Mouse (Mus musculus) myocyte (in vitro differentiated cells): Measurements from ENCODE around the gene Med13l. TPM values are rescaled to one million over a fixed set of nuclear protein-coding genes. Genes with fewer than 3 reads are reported as not detected.
A peak's percentile ranks its signal among the peaks of the same experiment; 100 is the strongest.

Source experiments
- H3K27me3 ChIP-seq: one replicate; pipeline ENCODE4 v1.6.1; 2011; ENCODE audit not compliant: control insufficient read depth, insufficient read depth, insufficient read length
- H3K36me3 ChIP-seq: one replicate; pipeline ENCODE4 v1.6.1; 2011; ENCODE audit not compliant: control insufficient read depth, insufficient read depth
- H3K4me2 ChIP-seq: one replicate; pipeline ENCODE4 v1.6.1; 2011; ENCODE audit warnings: low read depth, control low read depth
- H3K4me3 ChIP-seq: one replicate; pipeline ENCODE4 v1.5.1; 2011; ENCODE audit warnings: mild to moderate bottlenecking, control low read depth, moderate library complexity
- H3K79me2 ChIP-seq: one replicate; pipeline ENCODE4 v1.6.1; 2011; ENCODE audit not compliant: control insufficient read depth, insufficient read depth
- H3ac ChIP-seq: one replicate; pipeline ENCODE4 v1.6.1; 2011; ENCODE audit not compliant: control insufficient read depth, insufficient read length
- CEBPB ChIP-seq: IDR thresholded peaks from 2 replicates; pipeline ENCODE4 v1.6.1; 2011; ENCODE audit warnings: mild to moderate bottlenecking, moderate library complexity; ENCODE audit not compliant: poor library complexity, insufficient read depth, severe bottlenecking
- E2F4 ChIP-seq: IDR thresholded peaks from one replicate; pipeline ENCODE4 v1.6.1; 2011; ENCODE audit warnings: mild to moderate bottlenecking, control low read depth, moderate library complexity; ENCODE audit not compliant: insufficient read depth
- MAX ChIP-seq: IDR thresholded peaks from one replicate; pipeline ENCODE4 v1.6.1; 2011; ENCODE audit warnings: low read depth, mild to moderate bottlenecking, control low read depth
- MYOD1 ChIP-seq, 3 experiments: IDR thresholded peaks; one replicate each; pipeline ENCODE4 v1.6.1; 2011; ENCODE audit warnings: control low read depth in 2 of 3, low read depth in 2 of 3, mild to moderate bottlenecking in 2 of 3, moderate library complexity in 1 of 3; ENCODE audit not compliant: insufficient read length in 2 of 3, control insufficient read depth in 1 of 3
- MYOG ChIP-seq, 3 experiments: IDR thresholded peaks; one replicate each; pipeline ENCODE4 v1.6.1; 2011; ENCODE audit warnings: control low read depth in 2 of 3, low read depth in 2 of 3, mild to moderate bottlenecking in 2 of 3; ENCODE audit not compliant: insufficient read length in 2 of 3, control insufficient read depth in 1 of 3, insufficient read depth in 1 of 3
- POLR2A ChIP-seq: IDR thresholded peaks from one replicate; pipeline ENCODE4 v1.6.1; 2011; ENCODE audit warnings: low read depth, mild to moderate bottlenecking, control low read depth, moderate library complexity; ENCODE audit not compliant: insufficient read length
- POLR2AphosphoS2 ChIP-seq: IDR thresholded peaks from one replicate; pipeline ENCODE4 v1.6.1; 2011; ENCODE audit warnings: low read depth, control low read depth; ENCODE audit not compliant: insufficient read length
- REST ChIP-seq: IDR thresholded peaks from one replicate; pipeline ENCODE4 v1.6.1; 2011; ENCODE audit warnings: mild to moderate bottlenecking, control low read depth, moderate library complexity; ENCODE audit not compliant: insufficient read depth, insufficient read length
- SRF ChIP-seq: IDR thresholded peaks from one replicate; pipeline ENCODE4 v1.6.1; 2011; ENCODE audit warnings: low read depth; ENCODE audit not compliant: control insufficient read depth, insufficient read length
- TCF12 ChIP-seq: IDR thresholded peaks from one replicate; pipeline ENCODE4 v1.6.1; 2011; ENCODE audit warnings: mild to moderate bottlenecking, control low read depth; ENCODE audit not compliant: poor library complexity, insufficient read depth, severe bottlenecking
- TCF3 ChIP-seq: IDR thresholded peaks from one replicate; pipeline ENCODE4 v1.6.1; 2011; ENCODE audit warnings: low read depth, control low read depth; ENCODE audit not compliant: insufficient read length
- USF1 ChIP-seq: IDR thresholded peaks from one replicate; pipeline ENCODE4 v1.6.1; 2011; ENCODE audit warnings: low read depth, mild to moderate bottlenecking, control low read depth, moderate library complexity
- polyA plus RNA-seq: library from polyadenylated mRNA; unstranded; fragments of >200 nt; fragmentation: generic; extraction: Trizol; gene quantifications from one replicate; pipeline ENCODE4 v1.2.1, GENCODE M21; 2012; ENCODE audit warnings: missing spikeins

The Med13l gene
- polyA plus RNA-seq, 1 experiment: 7.4 TPM

GRCm38 (mm10) chr5:118665023-118665422, 104.5 kb downstream of the Med13l start:
- TF ChIP-seq POLR2AphosphoS2: no peak
- TF ChIP-seq SRF: no peak
- TF ChIP-seq MAX: no peak
- TF ChIP-seq CEBPB: no peak
- TF ChIP-seq REST: no peak
- TF ChIP-seq TCF12: no peak
- TF ChIP-seq POLR2A: no peak
- no peak for TF ChIP-seq E2F4
- TF ChIP-seq MYOD1 (IDR thresholded peaks at IDR 0.05; ENCODE audit: control insufficient read depth in 1 of 3, insufficient read length in 2 of 3, low read depth in 2 of 3): no peak
- TF ChIP-seq MYOG (IDR thresholded peaks at IDR 0.05; ENCODE audit: control insufficient read depth in 1 of 3, insufficient read depth in 1 of 3, insufficient read length in 2 of 3, low read depth in 2 of 3): no peak
- Histone ChIP-seq H3K27me3 (no peaks in the 10 kb centered on the region), H3K36me3 (no peaks in the 10 kb centered on the region)

GRCm38 (mm10) chr5:118666437-118667207, 106.1 kb downstream of the Med13l start:
- peak overlapping the region; percentile 45 for H3K4me2 ChIP-seq

More at GRCm38 (mm10) chr5:118665023-118665422, 104.5 kb downstream of the Med13l start:
- no peak overlapping the region for H3K4me2 ChIP-seq
- no peak overlapping the region for H3ac ChIP-seq
- peaks cover 62% of the 10 kb centered on the region for H3K79me2 ChIP-seq
- H3K4me3 ChIP-seq: no peak overlapping the region

GRCm38 (mm10) chr5:118667863-118668262, 107.4 kb downstream of the Med13l start:
- no peak overlapping the region for H3ac ChIP-seq
- H3K4me3 ChIP-seq: no peak overlapping the region
- no peaks in the 10 kb centered on the region for H3K27me3 ChIP-seq
- H3K36me3 ChIP-seq: no peaks in the 10 kb centered on the region
- TF ChIP-seq TCF12 (no peak), SRF (no peak), MAX (no peak), POLR2A (no peak), TCF3 (no peak), E2F4 (no peak), POLR2AphosphoS2 (no peak), MYOG (IDR thresholded peaks at IDR 0.05; ENCODE audit: control insufficient read depth in 1 of 3, insufficient read depth in 1 of 3, insufficient read length in 2 of 3, low read depth in 2 of 3) (no peak), CEBPB (no peak), MYOD1 (IDR thresholded peaks at IDR 0.05; ENCODE audit: control insufficient read depth in 1 of 3, insufficient read length in 2 of 3, low read depth in 2 of 3) (no peak), USF1 (no peak), REST (no peak)
- H3K4me2 ChIP-seq: no peak overlapping the region
- H3K79me2 ChIP-seq: peaks cover 36% of the 10 kb centered on the region

More at GRCm38 (mm10) chr5:118666437-118667207, 106.1 kb downstream of the Med13l start:
- Histone ChIP-seq H3K36me3 (no peaks in the 10 kb centered on the region), H3K79me2 (peaks cover 47% of the 10 kb centered on the region), H3K4me3 (no peak overlapping the region), H3ac (no peak overlapping the region), H3K27me3 (no peaks in the 10 kb centered on the region)
- TF ChIP-seq MYOD1 (IDR thresholded peaks at IDR 0.05; ENCODE audit: control insufficient read depth in 1 of 3, insufficient read length in 2 of 3, low read depth in 2 of 3) (peak in 1 of 3 experiments; percentile 2), POLR2AphosphoS2 (no peak)

GRCm38 (mm10) chr5:118668931-118669330, 108.5 kb downstream of the Med13l start:
- Histone ChIP-seq H3ac (no peak overlapping the region), H3K4me2 (no peak overlapping the region)
- no peak for TF ChIP-seq TCF3
- no peak for TF ChIP-seq MYOG (IDR thresholded peaks at IDR 0.05; ENCODE audit: control insufficient read depth in 1 of 3, insufficient read depth in 1 of 3, insufficient read length in 2 of 3, low read depth in 2 of 3)
- TF ChIP-seq POLR2A: no peak
- no peak for TF ChIP-seq TCF12
- no peak for TF ChIP-seq CEBPB
- TF ChIP-seq USF1: no peak

GRCm38 (mm10) chr5:118672111-118672510, 111.6 kb downstream of the Med13l start:
- Histone ChIP-seq H3ac (no peak overlapping the region), H3K27me3 (no peaks in the 10 kb centered on the region), H3K4me2 (no peak overlapping the region), H3K79me2 (peaks cover 33% of the 10 kb centered on the region), H3K36me3 (no peaks in the 10 kb centered on the region), H3K4me3 (no peak overlapping the region)
- TF ChIP-seq CEBPB (no peak), USF1 (no peak)

More at GRCm38 (mm10) chr5:118668931-118669330, 108.5 kb downstream of the Med13l start:
- H3K27me3 ChIP-seq: no peaks in the 10 kb centered on the region
- peaks cover 34% of the 10 kb centered on the region for H3K79me2 ChIP-seq
- no peak overlapping the region for H3K4me3 ChIP-seq
- no peaks in the 10 kb centered on the region for H3K36me3 ChIP-seq
